Mouse (Mus musculus) liver, embryonic 13.5 days (tissue): ENCODE data around the gene Kif15. TPM values are rescaled to one million over a fixed set of nuclear protein-coding genes. Genes with fewer than 3 reads are reported as not detected.

Experiments
- ATAC-seq: fragments of 200-750 bp; cut with Nextera tagmentation; 2 replicates; pipeline ENCODE4 v1.8.0; 2017; ENCODE audit warnings: low read depth, mild to moderate bottlenecking, moderate number of reproducible peaks, moderate library complexity
- DNase-seq: peaks from one replicate; pipeline ENCODE4 v3.0.0; 2022
- H3K27ac ChIP-seq: fragments of 300-500 bp; sonication (generic); 2 replicates; pipeline ENCODE4 v1.5.1; 2015; ENCODE audit warnings: moderate library complexity, mild to moderate bottlenecking, inconsistent platforms
- H3K27me3 ChIP-seq: fragments of 300-500 bp; sonication (generic); 2 replicates; pipeline ENCODE4 v1.6.1; 2015; ENCODE audit warnings: mild to moderate bottlenecking, inconsistent platforms
- H3K36me3 ChIP-seq: fragments of 300-500 bp; sonication (generic); 2 replicates; pipeline ENCODE4 v1.6.1; 2015; ENCODE audit warnings: mild to moderate bottlenecking, inconsistent platforms
- H3K4me1 ChIP-seq: fragments of 300-500 bp; sonication (generic); replicated peaks from 2 replicates; pipeline ENCODE4 v1.6.1; 2015; ENCODE audit warnings: inconsistent platforms
- H3K4me2 ChIP-seq: fragments of 300-500 bp; sonication (generic); 2 replicates; pipeline ENCODE4 v1.6.1; 2015; ENCODE audit warnings: inconsistent platforms, mild to moderate bottlenecking, moderate library complexity
- H3K4me3 ChIP-seq: fragments of 300-500 bp; sonication (generic); replicated peaks from 2 replicates; pipeline ENCODE4 v1.5.1; 2015; ENCODE audit warnings: mild to moderate bottlenecking, inconsistent platforms
- H3K9ac ChIP-seq: fragments of 300-500 bp; sonication (generic); 2 replicates; pipeline ENCODE4 v1.6.1; 2015; ENCODE audit warnings: mild to moderate bottlenecking, inconsistent platforms
- H3K9me3 ChIP-seq: fragments of 300-500 bp; sonication (generic); replicated peaks from 2 replicates; pipeline ENCODE4 v1.6.1; 2016; ENCODE audit warnings: inconsistent platforms
- WGBS: fragments of 180-500 bp; shearing (Covaris S2); methylation state at CpG from one replicate; pipeline ENCODE4 v1.1.7; 2015; ENCODE audit not compliant: insufficient replicate concordance; 5-methylcytosine and 5-hydroxymethylcytosine counted together
- polyA plus RNA-seq: library from polyadenylated mRNA; unstranded; fragments of >200 nt; fragmentation: Nextera tagmentation; extraction: Ambion mirVana; gene quantifications from 2 replicates; pipeline ENCODE4 v1.2.1, GENCODE M21; 2015

The Kif15 gene
- polyA plus RNA-seq = 34.7 and 36.4 TPM in 2 replicates

GRCm38 (mm10) chr9:122950643-122951475 is at the start of gene Kif15, which contains the start of gene 1110059G10Rik:
Gene Kif15, plus strand, starts transcription at chr9:122951046.
Gene 1110059G10Rik, minus strand, starts transcription at chr9:122951000.
- no peaks in the 10 kb centered on the region for H3K27me3 ChIP-seq
- H3K36me3 ChIP-seq = peaks cover 30% of the 10 kb centered on the region
- ATAC-seq (peak; percentile 93), DNase-seq (peak; percentile 89)
- peak within 1 kb of the TSS; percentile 90 for H3K4me3 ChIP-seq
- WGBS = under 1% methylated on average over 64 of the region's 64 CpGs
- peak within 1 kb of the TSS; percentile 76 for H3K27ac ChIP-seq
- no peaks in the 10 kb centered on the region for H3K9me3 ChIP-seq
- H3K4me1 ChIP-seq = peaks cover 29% of the 10 kb centered on the region
- peak within 1 kb of the TSS; percentile 83 for H3K4me2 ChIP-seq
- H3K9ac ChIP-seq = peak within 1 kb of the TSS; percentile 90

- no peak for ATAC-seq
- WGBS = 58% methylated on average over 2 of the region's 2 CpGs
Observed at GRCm38 (mm10) chr9:122901047-122901446, 49.8 kb upstream of the Kif15 start.

GRCm38 (mm10) chr9:122902717-122903535 is 47.9 kb upstream of the Kif15 start:
- DNase-seq = peak; percentile 2
- WGBS = 20% methylated on average over 32 of the region's 32 CpGs

More at GRCm38 (mm10) chr9:122901047-122901446, 49.8 kb upstream of the Kif15 start:
- no peak for DNase-seq
- peaks cover 6% of the 10 kb centered on the region; the same call in 1 of the 2 replicates for H3K27me3 ChIP-seq
- no peaks in the 10 kb centered on the region for H3K9me3 ChIP-seq
- no peak overlapping the region for H3K4me2 ChIP-seq
- no peaks in the 10 kb centered on the region for H3K4me1 ChIP-seq
- no peak overlapping the region for H3K4me3 ChIP-seq
- H3K36me3 ChIP-seq = no peaks in the 10 kb centered on the region
- no peak overlapping the region for H3K9ac ChIP-seq
- H3K27ac ChIP-seq = no peak overlapping the region

GRCm38 (mm10) chr9:122922436-122922835 is 28.4 kb upstream of the Kif15 start:
- Histone ChIP-seq H3K4me3 (peak overlapping the region; percentile 65), H3K27me3 (peaks cover 29% of the 10 kb centered on the region), H3K4me2 (peak overlapping the region; percentile 76), H3K27ac (no peak overlapping the region), H3K9me3 (no peaks in the 10 kb centered on the region), H3K9ac (no peak overlapping the region), H3K36me3 (peaks cover 20% of the 10 kb centered on the region), H3K4me1 (peaks cover 17% of the 10 kb centered on the region)
- no peak for DNase-seq
- no peak for ATAC-seq
- 24% methylated on average over 3 of the region's 3 CpGs for WGBS

More at GRCm38 (mm10) chr9:122902717-122903535, 47.9 kb upstream of the Kif15 start:
- Histone ChIP-seq H3K4me2 (peak overlapping the region; percentile 48), H3K9ac (no peak overlapping the region), H3K4me1 (no peaks in the 10 kb centered on the region), H3K36me3 (no peaks in the 10 kb centered on the region), H3K9me3 (no peaks in the 10 kb centered on the region), H3K27ac (no peak overlapping the region), H3K4me3 (peak overlapping the region; percentile 44), H3K27me3 (peaks cover 6% of the 10 kb centered on the region; the same call in 1 of the 2 replicates)
- 0 out of 2 replicates have a peak, but pooled peaks have one; percentile 15 for ATAC-seq

GRCm38 (mm10) chr9:122922936-122923381 is 27.9 kb upstream of the Kif15 start, which contains the start of gene Zfp105:
Gene Zfp105, plus strand, starts transcription at chr9:122923072.
- Histone ChIP-seq H3K36me3 (peaks cover 25% of the 10 kb centered on the region), H3K4me3 (peak within 1 kb of the TSS; percentile 65), H3K4me2 (peak within 1 kb of the TSS; percentile 76), H3K27ac (no peak within 1 kb of the TSS), H3K27me3 (peaks cover 29% of the 10 kb centered on the region), H3K9me3 (no peaks in the 10 kb centered on the region), H3K4me1 (peaks cover 17% of the 10 kb centered on the region), H3K9ac (peak within 1 kb of the TSS; percentile 75)
- ATAC-seq (peak; percentile 68), DNase-seq (peak; percentile 38)
- under 1% methylated on average over 43 of the region's 43 CpGs for WGBS

- no peak overlapping the region for H3K9ac ChIP-seq
- DNase-seq (no peak), ATAC-seq (peak; percentile 57; the same call in 1 of the 2 replicates)
- H3K36me3 ChIP-seq = peaks cover 57% of the 10 kb centered on the region
- H3K4me3 ChIP-seq = no peak overlapping the region
- H3K4me1 ChIP-seq = peaks cover 8% of the 10 kb centered on the region; the same call in 1 of the 2 replicates
- H3K27ac ChIP-seq = no peak overlapping the region
- H3K27me3 ChIP-seq = no peaks in the 10 kb centered on the region
- no peak overlapping the region for H3K4me2 ChIP-seq
- H3K9me3 ChIP-seq = no peaks in the 10 kb centered on the region
- WGBS = 44% methylated on average over 3 of the region's 3 CpGs
Observed at GRCm38 (mm10) chr9:122928915-122929314, 21.9 kb upstream of the Kif15 start.

GRCm38 (mm10) chr9:122998406-122999192 is 47.8 kb downstream of the Kif15 start:
- no peaks in the 10 kb centered on the region for H3K4me1 ChIP-seq
- H3K27ac ChIP-seq = no peak overlapping the region
- no peak overlapping the region for H3K4me3 ChIP-seq
- H3K27me3 ChIP-seq = no peaks in the 10 kb centered on the region
- no peak for DNase-seq
- peaks cover 91% of the 10 kb centered on the region for H3K36me3 ChIP-seq
- ATAC-seq = no peak
- H3K4me2 ChIP-seq = no peak overlapping the region
- H3K9ac ChIP-seq = no peak overlapping the region
- H3K9me3 ChIP-seq = no peaks in the 10 kb centered on the region
- 82% methylated on average over 10 of the region's 10 CpGs for WGBS

GRCm38 (mm10) chr9:122999193-122999586 is 48.3 kb downstream of the Kif15 start:
- no peak overlapping the region for H3K9ac ChIP-seq

GRCm38 (mm10) chr9:123004718-123005117 is 53.9 kb downstream of the Kif15 start:
- H3K4me1 ChIP-seq = no peaks in the 10 kb centered on the region
- no peak overlapping the region for H3K4me2 ChIP-seq
- peaks cover 96% of the 10 kb centered on the region for H3K36me3 ChIP-seq
- no peaks in the 10 kb centered on the region for H3K27me3 ChIP-seq
- DNase-seq = no peak
- no peak overlapping the region for H3K27ac ChIP-seq
- ATAC-seq = no peak
- no peak overlapping the region for H3K4me3 ChIP-seq
- H3K9ac ChIP-seq = no peak overlapping the region
- H3K9me3 ChIP-seq = no peaks in the 10 kb centered on the region
- 100% methylated on average over 2 of the region's 2 CpGs for WGBS

More at GRCm38 (mm10) chr9:122999193-122999586, 48.3 kb downstream of the Kif15 start:
- Histone ChIP-seq H3K27ac (no peak overlapping the region), H3K4me1 (no peaks in the 10 kb centered on the region), H3K27me3 (no peaks in the 10 kb centered on the region), H3K4me3 (no peak overlapping the region), H3K4me2 (no peak overlapping the region), H3K9me3 (no peaks in the 10 kb centered on the region), H3K36me3 (peaks cover 91% of the 10 kb centered on the region)
- DNase-seq = no peak
- ATAC-seq = no peak
- WGBS = 85% methylated on average over 4 of the region's 4 CpGs

- H3K9me3 ChIP-seq = no peaks in the 10 kb centered on the region
- no peak overlapping the region for H3K9ac ChIP-seq
- H3K27ac ChIP-seq = no peak overlapping the region
- DNase-seq = no peak
- no peak overlapping the region for H3K4me2 ChIP-seq
- WGBS = 92% methylated on average over 6 of the region's 6 CpGs
- no peak for ATAC-seq
- no peaks in the 10 kb centered on the region for H3K27me3 ChIP-seq
- H3K4me1 ChIP-seq = no peaks in the 10 kb centered on the region
- peaks cover 96% of the 10 kb centered on the region for H3K36me3 ChIP-seq
- H3K4me3 ChIP-seq = no peak overlapping the region
Observed at GRCm38 (mm10) chr9:123006071-123006470, 55.2 kb downstream of the Kif15 start.
